Mouse (Mus musculus) embryonic facial prominence, embryonic 14.5 days (tissue): ENCODE measurements around the gene Exoc2. TPM values are rescaled to one million over a fixed set of nuclear protein-coding genes. Genes with fewer than 3 reads are reported as not detected.

Experiments used
- ATAC-seq: fragments of 200-750 bp; cut with Nextera tagmentation; 2 replicates; pipeline ENCODE4 v1.8.0; 2017; ENCODE audit warnings: low read depth, moderate number of reproducible peaks, moderate TSS enrichment
- DNase-seq: peaks from one replicate; pipeline ENCODE4 v3.0.0-alpha.2; 2015; ENCODE audit warnings: low spot score
- H3K27ac ChIP-seq: fragments of 300-500 bp; sonication (generic); replicated peaks from 2 replicates; pipeline ENCODE4 v1.5.1; 2014; ENCODE audit warnings: low read depth, mild to moderate bottlenecking, low read length, moderate library complexity
- H3K27me3 ChIP-seq: fragments of 300-500 bp; sonication (generic); replicated peaks from 2 replicates; pipeline ENCODE4 v1.6.1; 2014; ENCODE audit warnings: low read length; ENCODE audit not compliant: control insufficient read depth, insufficient read depth
- H3K36me3 ChIP-seq: fragments of 300-500 bp; sonication (generic); 2 replicates; pipeline ENCODE4 v1.6.1; 2014; ENCODE audit warnings: low read length, mixed read lengths; ENCODE audit not compliant: control insufficient read depth, insufficient read depth
- H3K4me1 ChIP-seq: fragments of 300-500 bp; sonication (generic); 2 replicates; pipeline ENCODE4 v1.6.1; 2014; ENCODE audit warnings: antibody characterized with exemption, low read length; ENCODE audit not compliant: control insufficient read depth, insufficient read depth
- H3K4me2 ChIP-seq: fragments of 300-500 bp; sonication (generic); 2 replicates; pipeline ENCODE4 v1.6.1; 2014; ENCODE audit warnings: low read depth, mild to moderate bottlenecking, low read length, moderate library complexity, mixed read lengths
- H3K4me3 ChIP-seq: fragments of 300-500 bp; sonication (generic); 2 replicates; pipeline ENCODE4 v1.5.1; 2014; ENCODE audit warnings: low read depth, mild to moderate bottlenecking, low read length
- H3K9ac ChIP-seq: fragments of 300-500 bp; sonication (generic); 2 replicates; pipeline ENCODE4 v1.6.1; 2014; ENCODE audit warnings: low read depth, mild to moderate bottlenecking, low read length, moderate library complexity, mixed read lengths
- H3K9me3 ChIP-seq: fragments of 300-500 bp; sonication (generic); 2 replicates; pipeline ENCODE4 v1.6.1; 2016; ENCODE audit warnings: low read length; ENCODE audit not compliant: control insufficient read depth
- WGBS: fragments of 180-500 bp; shearing (Covaris S2); extraction: QIAGEN DNeasy Blood & Tissue Kit; methylation state at CpG from one replicate; pipeline ENCODE4 v1.1.7; 2014; 5-methylcytosine and 5-hydroxymethylcytosine counted together
- polyA plus RNA-seq: library from polyadenylated mRNA; unstranded; fragments of >200 nt; fragmentation: Nextera tagmentation; extraction: Ambion mirVana; gene quantifications from 2 replicates; pipeline ENCODE4 v1.2.1, GENCODE M21; 2014

Gene Exoc2
- polyA plus RNA-seq, 1 experiment from 2014 or later: 26.8 TPM

GRCm38 (mm10) chr13:30819891-30820290 is 154.0 kb downstream of the Exoc2 start:
- Histone ChIP-seq H3K27ac (no peak overlapping the region), H3K9me3 (no peaks in the 10 kb centered on the region), H3K4me3 (no peak overlapping the region), H3K4me1 (no peaks in the 10 kb centered on the region), H3K36me3 (peaks cover 59% of the 10 kb centered on the region), H3K4me2 (no peak overlapping the region), H3K27me3 (no peaks in the 10 kb centered on the region), H3K9ac (no peak overlapping the region)
- ATAC-seq (no peak), DNase-seq (no peak)
- 90% methylated on average over 2 of the region's 2 CpGs for WGBS

- Histone ChIP-seq H3K9me3 (no peaks in the 10 kb centered on the region), H3K9ac (no peak overlapping the region), H3K4me3 (no peak overlapping the region), H3K27me3 (no peaks in the 10 kb centered on the region), H3K36me3 (peaks cover 65% of the 10 kb centered on the region), H3K4me2 (no peak overlapping the region), H3K27ac (no peak overlapping the region), H3K4me1 (no peaks in the 10 kb centered on the region)
- DNase-seq: no peak
- WGBS: 80% methylated on average over 5 of the region's 5 CpGs
- ATAC-seq: no peak
Measured at GRCm38 (mm10) chr13:30817436-30817835, 156.5 kb downstream of the Exoc2 start.

GRCm38 (mm10) chr13:30814256-30814655 is 159.6 kb downstream of the Exoc2 start:
- no peak for ATAC-seq
- H3K27ac ChIP-seq: no peak overlapping the region
- H3K9me3 ChIP-seq: no peaks in the 10 kb centered on the region
- 89% methylated on average over 5 of the region's 5 CpGs for WGBS
- peaks cover 44% of the 10 kb centered on the region for H3K36me3 ChIP-seq
- no peaks in the 10 kb centered on the region for H3K27me3 ChIP-seq
- no peak overlapping the region for H3K9ac ChIP-seq
- H3K4me1 ChIP-seq: no peaks in the 10 kb centered on the region
- no peak overlapping the region for H3K4me2 ChIP-seq
- no peak overlapping the region for H3K4me3 ChIP-seq
- DNase-seq: no peak

- Histone ChIP-seq H3K36me3 (peaks cover 39% of the 10 kb centered on the region), H3K27ac (no peak overlapping the region), H3K9me3 (no peaks in the 10 kb centered on the region), H3K4me1 (no peaks in the 10 kb centered on the region), H3K9ac (no peak overlapping the region), H3K4me2 (no peak overlapping the region), H3K27me3 (no peaks in the 10 kb centered on the region), H3K4me3 (no peak overlapping the region)
- DNase-seq (no peak), ATAC-seq (no peak)
- WGBS: 77% methylated on average over 5 of the region's 5 CpGs
Measured at GRCm38 (mm10) chr13:30813464-30813863, 160.4 kb downstream of the Exoc2 start.

- DNase-seq (no peak), ATAC-seq (no peak)
- Histone ChIP-seq H3K27ac (no peak overlapping the region), H3K4me2 (no peak overlapping the region), H3K27me3 (no peaks in the 10 kb centered on the region), H3K4me3 (no peak overlapping the region), H3K9ac (no peak overlapping the region), H3K4me1 (no peaks in the 10 kb centered on the region), H3K36me3 (0 out of 2 replicates have a peak, but pooled peaks cover 6% of the 10 kb centered on the region), H3K9me3 (no peaks in the 10 kb centered on the region)
- WGBS: 73% methylated on average over 7 of the region's 7 CpGs
Measured at GRCm38 (mm10) chr13:30809240-30809639, 164.7 kb downstream of the Exoc2 start.

- DNase-seq (no peak), ATAC-seq (no peak)
- Histone ChIP-seq H3K4me2 (no peak overlapping the region), H3K36me3 (no peaks in the 10 kb centered on the region), H3K9ac (no peak overlapping the region), H3K9me3 (no peaks in the 10 kb centered on the region), H3K27ac (no peak overlapping the region), H3K4me3 (no peak overlapping the region), H3K27me3 (no peaks in the 10 kb centered on the region), H3K4me1 (no peaks in the 10 kb centered on the region)
- WGBS: 80% methylated on average over 5 of the region's 5 CpGs
Measured at GRCm38 (mm10) chr13:30802336-30802955, 171.4 kb downstream of the Exoc2 start.

GRCm38 (mm10) chr13:30801886-30802285 is 172.0 kb downstream of the Exoc2 start:
- Histone ChIP-seq H3K36me3 (no peaks in the 10 kb centered on the region), H3K9ac (no peak overlapping the region), H3K4me1 (no peaks in the 10 kb centered on the region), H3K27ac (no peak overlapping the region), H3K4me3 (no peak overlapping the region), H3K4me2 (no peak overlapping the region), H3K27me3 (no peaks in the 10 kb centered on the region), H3K9me3 (no peaks in the 10 kb centered on the region)
- 64% methylated on average over 4 of the region's 4 CpGs for WGBS
- DNase-seq: no peak
- no peak for ATAC-seq

GRCm38 (mm10) chr13:30795960-30796359 is 177.9 kb downstream of the Exoc2 start:
- H3K4me2 ChIP-seq: no peak overlapping the region
- no peaks in the 10 kb centered on the region for H3K36me3 ChIP-seq
- H3K27me3 ChIP-seq: no peaks in the 10 kb centered on the region
- DNase-seq (no peak), ATAC-seq (no peak)
- no peak overlapping the region for H3K4me3 ChIP-seq
- no peaks in the 10 kb centered on the region for H3K4me1 ChIP-seq
- WGBS: 88% methylated on average over 4 of the region's 4 CpGs
- no peaks in the 10 kb centered on the region for H3K9me3 ChIP-seq
- no peak overlapping the region for H3K9ac ChIP-seq
- H3K27ac ChIP-seq: no peak overlapping the region

- Histone ChIP-seq H3K9ac (no peak overlapping the region), H3K36me3 (no peaks in the 10 kb centered on the region), H3K9me3 (no peaks in the 10 kb centered on the region), H3K27ac (no peak overlapping the region), H3K4me3 (no peak overlapping the region), H3K27me3 (no peaks in the 10 kb centered on the region), H3K4me1 (no peaks in the 10 kb centered on the region), H3K4me2 (no peak overlapping the region)
- WGBS: 86% methylated on average over 5 of the region's 5 CpGs
- no peak for DNase-seq
- ATAC-seq: no peak
Measured at GRCm38 (mm10) chr13:30793616-30794015, 180.3 kb downstream of the Exoc2 start.
